Mouse (Mus musculus) hematopoietic stem cell, adult 5-6 weeks (primary cell): Measurements from ENCODE around the gene Mrps36. TPM values are rescaled to one million over a fixed set of nuclear protein-coding genes. Genes with fewer than 3 reads are reported as not detected.
"Not testable (repeated sequence)": the region's sequence is repeated elsewhere in the genome, so short reads cannot be mapped to it uniquely, and the experiment has no call there.

ENCODE experiments used
- ATAC-seq, 2 experiments: fragments of 125-278 bp in 1 of 2; replicated peaks in 1 of 2; 2 replicates each; pipeline ENCODE4 v1.8.0; 2016 to 2017; ENCODE audit warnings: inconsistent platforms in 2 of 2, mild to moderate bottlenecking in 2 of 2, moderate number of reproducible peaks in 2 of 2, low read depth in 1 of 2, moderate TSS enrichment in 1 of 2; ENCODE audit not compliant: low FRiP score in 2 of 2, poor library complexity in 2 of 2, severe bottlenecking in 2 of 2, insufficient read depth in 1 of 2, low TSS enrichment in 1 of 2
- total RNA-seq: library from RNA; stranded (forward); fragments of 172-1452, 232-1000 nt; gene quantifications from 2 replicates; pipeline ENCODE4 v1.2.3, GENCODE M21; 2017

Gene Mrps36
- total RNA-seq, 1 experiment from 2014 or later: 56.6 TPM

GRCm38 (mm10) chr13:100748638-100749037 lies 4.2 kb upstream of the Mrps36 start:
- ATAC-seq: no peak

- no peak for ATAC-seq
Measured at GRCm38 (mm10) chr13:100746090-100746489, 1.6 kb upstream of the Mrps36 start.

GRCm38 (mm10) chr13:100743346-100744035 lies 968 bp downstream of the Mrps36 start:
- peak; percentile 14 to 30; a peak in 3 of 4 replicates for ATAC-seq

GRCm38 (mm10) chr13:100742831-100743230 lies 1.6 kb downstream of the Mrps36 start:
- no peak for ATAC-seq

- no peak for ATAC-seq
Measured at GRCm38 (mm10) chr13:100732756-100733155, 11.7 kb downstream of the Mrps36 start.

- not testable (repeated sequence) for ATAC-seq
Measured at GRCm38 (mm10) chr13:100731462-100732046, 12.9 kb downstream of the Mrps36 start.

- ATAC-seq: peak; percentile 99
Measured at GRCm38 (mm10) chr13:100730861-100731176, 13.6 kb downstream of the Mrps36 start, which contains the start of gene Cdk7. TSS of gene Cdk7 (minus strand) at chr13:100730939.

- peak; percentile 33 to 65 for ATAC-seq
Measured at GRCm38 (mm10) chr13:100730153-100730860, 14.2 kb downstream of the Mrps36 start.

- ATAC-seq: not testable (repeated sequence)
Measured at GRCm38 (mm10) chr13:100728530-100728929, 15.9 kb downstream of the Mrps36 start.

GRCm38 (mm10) chr13:100728086-100728485 lies 16.4 kb downstream of the Mrps36 start:
- ATAC-seq: no peak

- ATAC-seq: no peak
Measured at GRCm38 (mm10) chr13:100725194-100725593, 19.3 kb downstream of the Mrps36 start.

- no peak for ATAC-seq
Measured at GRCm38 (mm10) chr13:100724051-100724754, 20.3 kb downstream of the Mrps36 start.

- ATAC-seq: no peak
Measured at GRCm38 (mm10) chr13:100721656-100722055, 22.8 kb downstream of the Mrps36 start.

GRCm38 (mm10) chr13:100715467-100715866 lies 29.0 kb downstream of the Mrps36 start:
- ATAC-seq: no peak

GRCm38 (mm10) chr13:100706206-100706605 lies 38.3 kb downstream of the Mrps36 start:
- no peak for ATAC-seq

- ATAC-seq: no peak
Measured at GRCm38 (mm10) chr13:100703468-100703867, 41.0 kb downstream of the Mrps36 start.

GRCm38 (mm10) chr13:100698866-100699265 lies 45.6 kb downstream of the Mrps36 start:
- ATAC-seq: no peak

- ATAC-seq: no peak
Measured at GRCm38 (mm10) chr13:100697541-100697940, 46.9 kb downstream of the Mrps36 start.
